Mouse (Mus musculus): ENCODE results near the gene Sumo3. TPM values are rescaled to one million over a fixed set of nuclear protein-coding genes. Genes with fewer than 3 reads are reported as not detected.
A peak's percentile ranks its signal among the peaks of the same experiment; 100 is the strongest.

Sumo3 gene
- polyA plus RNA-seq, 1 experiment from 2014 or later, result 322 TPM

GRCm38 (mm10) chr10:77616926-77617325 lies 11.0 kb downstream of the Sumo3 start:
- H3K27ac ChIP-seq (replicated peaks), result no peak overlapping the region
- H3K36me3 ChIP-seq, result peaks cover 57% of the 10 kb centered on the region
- 94% methylated on average over 7 of the region's 7 CpGs for WGBS
- H3K4me2 ChIP-seq (replicated peaks), result no peak overlapping the region
- peaks cover 6% of the 10 kb centered on the region for H3K4me1 ChIP-seq
- no peak overlapping the region for H3K4me3 ChIP-seq
- no peak overlapping the region for H3K9ac ChIP-seq (replicated peaks)
- ATAC-seq (replicated peaks), result no peak
- no peaks in the 10 kb centered on the region for H3K27me3 ChIP-seq
- no peaks in the 10 kb centered on the region for H3K9me3 ChIP-seq

DNA sequence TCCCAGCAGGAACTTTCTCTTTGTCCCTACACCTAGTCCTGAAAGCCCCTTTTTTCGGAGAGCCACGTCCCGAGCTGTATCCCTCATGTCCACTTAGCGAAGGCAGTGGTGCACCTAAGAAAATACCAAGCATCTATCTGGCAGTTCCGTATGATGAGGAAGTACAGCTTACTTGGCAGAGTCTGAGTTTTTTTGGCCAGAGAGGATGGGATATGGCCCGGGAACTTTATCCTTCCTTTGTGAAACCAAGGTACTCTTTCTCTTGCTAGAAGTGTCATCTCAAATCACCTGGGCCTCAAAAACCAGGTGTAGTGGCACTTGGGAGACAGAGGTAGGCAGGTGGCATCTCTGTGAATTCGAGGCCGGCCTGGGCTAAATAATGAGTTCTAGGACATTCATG lies 15.6 kb downstream of the Sumo3 start:
- peak overlapping the region; percentile 91 for H3K27ac ChIP-seq (replicated peaks)
- peak overlapping the region; percentile 97 for H3K9ac ChIP-seq (replicated peaks)
- 77% methylated on average over 8 of the region's 8 CpGs for WGBS

DNA sequence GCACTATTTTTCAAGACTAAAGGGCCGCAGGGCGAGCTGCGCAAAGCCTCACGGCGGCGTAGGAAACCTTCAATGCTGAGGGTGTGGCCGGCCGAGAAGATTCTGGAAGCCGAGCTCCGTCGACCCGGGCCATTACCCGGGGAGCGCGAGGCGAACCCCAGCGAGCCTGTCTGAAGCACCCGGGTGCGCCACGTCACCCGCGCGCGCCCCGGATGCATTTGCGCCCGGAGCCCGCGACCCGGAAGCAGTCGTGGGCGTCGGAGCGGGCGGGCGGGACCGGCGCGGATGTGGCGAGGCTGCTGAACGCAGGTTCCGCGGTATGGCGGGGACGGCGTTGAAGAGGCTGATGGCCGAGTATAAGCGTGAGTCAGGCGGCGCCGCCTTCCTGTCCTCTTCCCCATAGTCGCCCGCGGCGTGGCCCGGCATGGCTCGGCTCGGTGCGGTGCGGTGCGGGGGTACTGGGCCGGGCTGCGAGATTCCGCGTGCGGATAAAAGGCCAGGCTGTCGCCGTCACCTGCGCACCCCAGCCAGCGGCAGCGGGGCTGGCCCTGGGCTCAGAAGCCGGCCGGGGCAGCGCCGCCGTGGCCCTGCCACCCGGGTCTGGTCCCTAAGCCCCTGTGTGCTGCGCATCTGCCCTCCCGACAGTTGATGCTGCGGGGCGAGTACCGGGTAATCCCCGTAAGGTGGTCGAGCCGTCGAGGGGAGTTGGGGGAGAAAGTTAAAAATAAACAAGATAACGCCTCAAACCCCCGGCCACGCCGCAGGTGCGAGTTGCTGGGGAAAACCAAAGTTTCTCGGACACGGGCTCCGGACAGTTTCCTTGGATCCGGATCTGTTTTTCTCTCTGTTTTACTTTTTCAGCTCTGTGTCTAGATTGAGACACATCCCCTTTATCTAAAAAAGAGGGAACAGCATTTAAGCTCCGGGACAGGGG lies 16.4 kb downstream of the Sumo3 start, which contains the start of gene Ube2g2:
TSS of gene Ube2g2 (plus strand) at position 221 of the 934 bp plus-strand sequence.
- Histone ChIP-seq H3K9ac (replicated peaks) (peak within 1 kb of the TSS; percentile 97), H3K27ac (replicated peaks) (peak within 1 kb of the TSS; percentile 91), H3K4me3 (peak within 1 kb of the TSS; percentile 89), H3K36me3 (peaks cover 11% of the 10 kb centered on the region), H3K4me2 (replicated peaks) (peak within 1 kb of the TSS; percentile 81), H3K9me3 (no peaks in the 10 kb centered on the region), H3K27me3 (no peaks in the 10 kb centered on the region), H3K4me1 (peaks cover 42% of the 10 kb centered on the region)
- ATAC-seq (replicated peaks), result peak; percentile 92
- WGBS, result under 1% methylated on average over 96 of the region's 96 CpGs

More for the DNA sequence above, 15.6 kb downstream of the Sumo3 start:
- Histone ChIP-seq H3K4me3 (peak overlapping the region; percentile 89), H3K36me3 (peaks cover 19% of the 10 kb centered on the region), H3K9me3 (no peaks in the 10 kb centered on the region), H3K27me3 (no peaks in the 10 kb centered on the region), H3K4me2 (replicated peaks) (peak overlapping the region; percentile 81), H3K4me1 (peaks cover 42% of the 10 kb centered on the region)
- ATAC-seq (replicated peaks), result peak; percentile 1; the same call in 1 of the 2 replicates

DNA sequence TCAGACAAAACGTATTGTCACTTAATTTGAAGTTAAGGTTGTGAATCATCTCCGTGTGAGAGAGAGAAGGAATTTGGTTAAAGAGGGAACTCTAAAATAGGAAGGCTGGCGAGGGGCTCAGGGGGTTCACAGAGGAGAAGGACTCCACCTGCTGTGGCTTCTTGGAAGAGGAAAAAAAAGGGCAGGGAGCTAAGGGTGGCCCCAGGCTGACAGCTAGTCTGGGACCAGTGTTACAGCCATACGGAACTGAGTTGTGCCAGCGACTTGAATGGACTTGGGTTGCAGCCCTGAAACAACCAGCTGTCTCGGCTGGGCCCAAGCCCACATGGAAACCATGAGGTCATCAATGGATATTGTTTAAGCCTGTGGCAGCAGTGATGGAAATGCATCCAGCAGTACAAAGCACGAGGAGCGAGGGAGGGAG lies 17.2 kb downstream of the Sumo3 start:
- H3K9me3 ChIP-seq, result no peaks in the 10 kb centered on the region
- 5% methylated on average over 8 of the region's 8 CpGs for WGBS
- H3K27me3 ChIP-seq, result no peaks in the 10 kb centered on the region
- H3K4me1 ChIP-seq, result peaks cover 42% of the 10 kb centered on the region
- ATAC-seq (replicated peaks), result peak; percentile 64
- H3K27ac ChIP-seq (replicated peaks), result peak overlapping the region; percentile 91
- H3K9ac ChIP-seq (replicated peaks), result peak overlapping the region; percentile 97
- peak overlapping the region; percentile 81 for H3K4me2 ChIP-seq (replicated peaks)
- H3K36me3 ChIP-seq, result peaks cover 4% of the 10 kb centered on the region
- H3K4me3 ChIP-seq, result peak overlapping the region; percentile 89

DNA sequence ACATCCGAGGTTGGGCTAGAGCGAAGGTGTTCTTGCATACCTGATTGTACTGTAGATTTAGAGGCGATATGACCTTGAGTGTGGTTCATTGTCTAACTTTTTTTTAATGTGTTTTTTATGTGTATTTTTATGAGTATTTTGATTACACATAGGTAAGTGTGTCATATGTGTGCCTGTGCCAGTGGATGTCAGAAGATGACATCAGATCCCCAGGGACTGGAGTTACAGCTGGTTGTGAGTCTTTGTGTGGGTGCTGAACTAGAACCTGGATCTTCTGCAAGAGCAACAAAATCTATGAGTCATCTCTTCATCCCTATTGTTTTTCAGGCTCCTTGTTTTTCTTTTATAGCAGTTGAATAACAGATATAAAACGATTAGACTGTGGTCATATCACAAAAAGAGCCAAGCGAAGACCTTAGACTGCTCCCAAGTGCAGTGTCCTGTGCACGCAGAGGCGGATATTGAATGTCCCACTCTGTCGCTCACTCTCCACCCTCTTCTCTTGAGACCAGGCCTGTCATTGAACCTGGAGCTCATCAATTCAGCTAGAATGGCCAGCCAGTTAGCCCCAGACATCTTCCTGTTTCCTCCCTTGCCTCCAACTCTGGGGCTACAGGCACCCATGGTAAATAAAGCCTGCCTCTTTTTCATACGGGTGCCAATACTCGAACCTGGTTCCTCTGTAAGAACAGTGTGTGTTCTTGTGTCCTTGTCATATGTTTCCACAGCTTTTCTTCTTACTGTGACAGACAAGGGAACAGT lies 17.9 kb downstream of the Sumo3 start:
- H3K9me3 ChIP-seq, result no peaks in the 10 kb centered on the region
- peak overlapping the region; percentile 89 for H3K4me3 ChIP-seq
- H3K4me1 ChIP-seq, result peaks cover 42% of the 10 kb centered on the region
- no peak for ATAC-seq (replicated peaks)
- H3K27ac ChIP-seq (replicated peaks), result peak overlapping the region; percentile 91
- 84% methylated on average over 10 of the region's 10 CpGs for WGBS
- H3K4me2 ChIP-seq (replicated peaks), result peak overlapping the region; percentile 81
- no peaks in the 10 kb centered on the region for H3K36me3 ChIP-seq
- no peaks in the 10 kb centered on the region for H3K27me3 ChIP-seq
- peak overlapping the region; percentile 97; the same call in 1 of the 2 replicates for H3K9ac ChIP-seq (replicated peaks)

- Histone ChIP-seq H3K4me3 (no peak overlapping the region), H3K9me3 (no peaks in the 10 kb centered on the region)
Measured at GRCm38 (mm10) chr10:77624570-77624995, 18.7 kb downstream of the Sumo3 start.

GRCm38 (mm10) chr10:77626036-77626435 lies 20.1 kb downstream of the Sumo3 start:
- no peak for ATAC-seq (replicated peaks)
- no peaks in the 10 kb centered on the region for H3K36me3 ChIP-seq
- 83% methylated on average over 7 of the region's 7 CpGs for WGBS
- H3K9ac ChIP-seq (replicated peaks), result no peak overlapping the region
- peaks cover 53% of the 10 kb centered on the region for H3K4me1 ChIP-seq
- H3K27me3 ChIP-seq, result no peaks in the 10 kb centered on the region
- H3K9me3 ChIP-seq, result no peaks in the 10 kb centered on the region
- no peak overlapping the region for H3K27ac ChIP-seq (replicated peaks)
- H3K4me2 ChIP-seq (replicated peaks), result no peak overlapping the region
- H3K4me3 ChIP-seq, result no peak overlapping the region

More at GRCm38 (mm10) chr10:77624570-77624995, 18.7 kb downstream of the Sumo3 start:
- Histone ChIP-seq H3K9ac (replicated peaks) (0 out of 2 replicates have a peak overlapping the region, but pooled peaks have one; percentile 10), H3K4me2 (replicated peaks) (0 out of 2 replicates have a peak overlapping the region, but pooled peaks have one; percentile 81), H3K27me3 (no peaks in the 10 kb centered on the region), H3K4me1 (peaks cover 47% of the 10 kb centered on the region), H3K27ac (replicated peaks) (no peak overlapping the region), H3K36me3 (no peaks in the 10 kb centered on the region)
- ATAC-seq (replicated peaks), result no peak
- 73% methylated on average over 7 of the region's 7 CpGs for WGBS

GRCm38 (mm10) chr10:77626591-77626990 lies 20.7 kb downstream of the Sumo3 start:
- Histone ChIP-seq H3K4me2 (replicated peaks) (no peak overlapping the region), H3K36me3 (peaks cover 5% of the 10 kb centered on the region; the same call in 1 of the 2 replicates), H3K9me3 (no peaks in the 10 kb centered on the region), H3K27me3 (no peaks in the 10 kb centered on the region), H3K9ac (replicated peaks) (no peak overlapping the region), H3K4me3 (no peak overlapping the region), H3K27ac (replicated peaks) (no peak overlapping the region), H3K4me1 (peaks cover 50% of the 10 kb centered on the region)
- ATAC-seq (replicated peaks), result no peak
- WGBS, result 71% methylated on average over 7 of the region's 7 CpGs

DNA sequence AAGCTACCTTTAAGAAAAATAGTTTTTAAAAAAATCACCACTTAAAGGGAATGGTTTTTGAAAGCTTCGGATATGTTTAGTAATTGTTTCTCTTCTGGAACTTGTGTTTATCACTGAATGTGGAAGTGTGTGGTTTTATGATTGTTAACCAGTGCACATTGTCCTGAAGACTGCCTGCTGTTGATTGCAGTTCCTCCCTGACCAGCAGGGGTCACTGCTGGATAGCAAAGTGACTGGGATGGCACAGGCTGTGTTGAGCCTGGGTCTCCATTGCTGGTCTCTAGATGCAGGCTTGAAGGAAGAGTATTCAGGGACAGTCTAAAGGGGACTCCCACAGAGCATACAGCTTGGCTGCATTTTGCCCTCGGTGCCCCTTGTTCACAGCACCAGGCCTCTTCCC lies 21.6 kb downstream of the Sumo3 start:
- Histone ChIP-seq H3K9ac (replicated peaks) (no peak overlapping the region), H3K4me2 (replicated peaks) (no peak overlapping the region), H3K4me3 (no peak overlapping the region), H3K27ac (replicated peaks) (no peak overlapping the region), H3K9me3 (no peaks in the 10 kb centered on the region), H3K36me3 (peaks cover 9% of the 10 kb centered on the region; the same call in 1 of the 2 replicates), H3K4me1 (peaks cover 47% of the 10 kb centered on the region), H3K27me3 (no peaks in the 10 kb centered on the region)
- peak; percentile 51 for ATAC-seq (replicated peaks)
- 34% methylated on average over 2 of the region's 2 CpGs for WGBS

GRCm38 (mm10) chr10:77629163-77629562 lies 23.3 kb downstream of the Sumo3 start:
- no peak for ATAC-seq (replicated peaks)
- Histone ChIP-seq H3K9me3 (no peaks in the 10 kb centered on the region), H3K9ac (replicated peaks) (no peak overlapping the region), H3K4me1 (peaks cover 30% of the 10 kb centered on the region), H3K27me3 (no peaks in the 10 kb centered on the region), H3K4me3 (no peak overlapping the region), H3K36me3 (peaks cover 19% of the 10 kb centered on the region), H3K4me2 (replicated peaks) (no peak overlapping the region), H3K27ac (replicated peaks) (no peak overlapping the region)
- 89% methylated on average over 3 of the region's 3 CpGs for WGBS

DNA sequence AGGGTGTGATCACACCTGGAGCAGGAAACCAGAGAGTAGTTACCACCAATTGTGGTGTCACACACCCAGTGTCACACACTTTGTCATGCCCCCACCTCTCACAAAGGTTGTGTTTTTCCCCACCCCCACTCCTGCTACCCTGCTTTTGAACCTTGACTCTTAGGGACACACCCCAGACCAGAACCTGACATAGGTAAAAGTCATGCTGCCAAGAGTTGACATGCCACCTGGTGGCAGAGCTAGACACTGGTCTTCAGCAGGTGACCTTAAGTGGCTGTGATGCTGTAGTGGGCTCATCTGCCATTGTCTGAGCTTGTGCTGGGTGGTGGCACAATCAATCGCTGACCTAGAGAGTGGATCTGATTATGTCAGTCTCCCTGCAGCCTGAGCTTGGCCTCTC lies 24.1 kb downstream of the Sumo3 start:
- Histone ChIP-seq H3K4me2 (replicated peaks) (no peak overlapping the region), H3K27ac (replicated peaks) (peak overlapping the region; percentile 27; the same call in 1 of the 2 replicates), H3K4me1 (peaks cover 22% of the 10 kb centered on the region), H3K9ac (replicated peaks) (no peak overlapping the region), H3K4me3 (no peak overlapping the region), H3K9me3 (no peaks in the 10 kb centered on the region), H3K27me3 (no peaks in the 10 kb centered on the region), H3K36me3 (peaks cover 20% of the 10 kb centered on the region)
- 83% methylated on average over 1 of the region's 1 CpGs for whole genome bisulfite sequencing
- ATAC-seq (replicated peaks), result no peak
